Mouse (Mus musculus) forebrain, embryonic 10.5 days (tissue): ENCODE measurements around the gene Lix1l. TPM values are rescaled to one million over a fixed set of nuclear protein-coding genes. Genes with fewer than 3 reads are reported as not detected.

ENCODE experiments used
- DNase-seq: peaks from one replicate; pipeline ENCODE4 v3.0.0-alpha.2; 2017; ENCODE audit warnings: low spot score; ENCODE audit errors: extremely low spot score
- H3K27ac ChIP-seq: fragments of 300-500 bp; sonication (generic); 2 replicates; pipeline ENCODE4 v1.5.1; 2016; ENCODE audit warnings: mild to moderate bottlenecking
- H3K27me3 ChIP-seq: fragments of 300-500 bp; sonication (generic); 2 replicates; pipeline ENCODE4 v1.6.1; 2016; ENCODE audit warnings: mild to moderate bottlenecking; ENCODE audit not compliant: poor library complexity, severe bottlenecking
- H3K36me3 ChIP-seq: fragments of 300-500 bp; sonication (generic); replicated peaks from 2 replicates; pipeline ENCODE4 v1.6.1; 2016; ENCODE audit warnings: mild to moderate bottlenecking, moderate library complexity
- H3K4me1 ChIP-seq: fragments of 300-500 bp; sonication (generic); 2 replicates; pipeline ENCODE4 v1.6.1; 2016
- H3K4me3 ChIP-seq: fragments of 300-500 bp; sonication (generic); 2 replicates; pipeline ENCODE4 v1.5.1; 2016; ENCODE audit warnings: mild to moderate bottlenecking, moderate library complexity
- H3K9me3 ChIP-seq: fragments of 300-500 bp; sonication (generic); 2 replicates; pipeline ENCODE4 v1.6.1; 2016; ENCODE audit warnings: mild to moderate bottlenecking, moderate library complexity
- WGBS: fragments of 180-500 bp; shearing (Covaris S2); methylation state at CpG from one replicate; pipeline ENCODE4 v1.1.7; 2016; 5-methylcytosine and 5-hydroxymethylcytosine counted together
- polyA plus RNA-seq: library from polyadenylated mRNA; unstranded; fragments of >200 nt; fragmentation: Nextera tagmentation; extraction: Ambion mirVana; gene quantifications from 2 replicates; pipeline ENCODE4 v1.2.1, GENCODE M21; 2016

The Lix1l gene
- polyA plus RNA-seq, 1 experiment from 2014 or later: 3.2 TPM

DNA sequence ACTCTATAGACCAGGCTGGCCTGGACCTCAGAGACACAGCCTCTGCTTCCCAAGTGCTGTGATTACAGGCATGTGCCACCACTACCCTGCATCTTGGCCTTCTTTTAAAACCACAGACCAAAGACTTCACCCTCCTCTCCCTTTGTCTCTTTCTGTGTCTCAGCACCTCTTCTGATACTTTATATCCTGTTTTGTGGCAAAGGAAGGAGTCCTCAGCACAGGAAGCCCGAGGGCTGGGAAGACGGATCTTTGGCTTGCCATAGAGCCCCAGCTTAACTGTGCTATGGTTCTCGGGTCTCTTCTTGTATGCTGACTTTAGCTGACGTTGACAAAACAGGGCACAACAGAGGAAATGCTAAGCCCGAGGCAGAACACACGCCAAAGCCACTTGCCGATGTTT lies 30.3 kb upstream of the Lix1l start:
- H3K36me3 ChIP-seq: no peaks in the 10 kb centered on the region
- 78% methylated on average over 7 of the region's 7 CpGs for WGBS
- no peaks in the 10 kb centered on the region for H3K9me3 ChIP-seq
- H3K4me1 ChIP-seq: peaks cover 17% of the 10 kb centered on the region; the same call in 1 of the 2 replicates
- H3K27ac ChIP-seq: peak overlapping the region; percentile 54
- no peak for DNase-seq
- H3K4me3 ChIP-seq: no peak overlapping the region
- H3K27me3 ChIP-seq: no peaks in the 10 kb centered on the region

DNA sequence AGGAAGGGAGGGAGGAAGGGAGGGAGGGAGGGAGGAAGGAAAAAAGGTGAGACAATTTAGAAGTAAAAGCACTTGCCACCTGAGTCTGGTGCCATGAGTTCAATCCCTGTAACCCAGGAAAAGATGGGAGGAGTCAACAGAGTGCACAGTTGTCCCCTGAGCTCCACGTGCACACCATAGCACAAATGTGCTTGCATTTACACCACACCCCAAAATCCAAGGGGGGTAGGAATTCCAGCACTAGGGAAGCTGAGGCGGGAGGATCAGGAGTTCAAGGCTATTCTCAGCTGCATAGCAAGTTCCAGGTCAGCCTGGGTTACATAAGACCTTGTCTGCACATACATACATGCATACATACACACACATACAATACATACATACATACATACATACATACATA lies 29.6 kb upstream of the Lix1l start:
- Histone ChIP-seq H3K9me3 (no peaks in the 10 kb centered on the region), H3K4me3 (no peak overlapping the region), H3K4me1 (peaks cover 22% of the 10 kb centered on the region), H3K36me3 (no peaks in the 10 kb centered on the region), H3K27me3 (no peaks in the 10 kb centered on the region), H3K27ac (0 out of 2 replicates have a peak overlapping the region, but pooled peaks have one; percentile 8)
- 84% methylated on average over 2 of the region's 2 CpGs for whole genome bisulfite sequencing
- DNase-seq: no peak

DNA sequence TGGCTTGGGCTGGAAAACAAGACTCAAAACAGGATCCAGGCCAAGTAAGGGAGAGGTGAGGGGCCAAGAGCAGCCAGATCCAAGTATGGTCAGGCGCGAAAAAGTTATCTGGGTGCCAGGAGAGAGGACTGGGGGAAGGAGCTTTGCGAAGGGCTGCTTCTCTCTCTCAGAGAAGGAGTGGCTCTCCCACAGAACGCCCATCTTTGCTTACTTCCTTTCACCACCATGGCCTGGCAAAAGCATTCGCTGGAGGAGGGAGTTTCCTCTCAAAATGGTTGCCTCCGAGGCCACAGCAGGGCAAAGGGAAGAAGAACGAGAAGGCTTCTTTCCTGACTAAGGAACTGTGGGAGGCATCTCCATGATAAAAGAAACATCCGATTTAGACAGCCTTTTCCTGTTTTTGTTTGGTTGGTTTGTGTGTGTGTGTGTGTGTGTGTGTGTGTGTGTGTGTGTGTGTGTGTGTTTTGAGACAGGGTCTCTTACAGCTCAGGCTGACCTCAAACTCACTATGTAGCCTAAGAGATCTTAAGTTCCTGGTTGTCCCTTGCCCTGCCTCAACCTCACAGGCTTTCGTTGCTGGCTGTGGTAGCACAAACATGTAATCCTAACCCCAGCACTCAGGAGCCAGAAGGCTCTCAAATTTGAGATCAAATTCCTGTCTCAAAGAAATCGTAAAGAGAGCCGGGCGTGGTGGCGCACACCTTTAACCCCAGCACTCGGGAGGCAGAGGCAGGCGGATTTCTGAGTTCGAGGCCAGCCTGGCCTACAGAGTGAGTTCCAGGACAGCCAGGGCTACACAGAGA lies 28.9 kb upstream of the Lix1l start:
- no peak overlapping the region for H3K4me3 ChIP-seq
- H3K36me3 ChIP-seq: no peaks in the 10 kb centered on the region
- DNase-seq: no peak
- H3K9me3 ChIP-seq: no peaks in the 10 kb centered on the region
- peaks cover 30% of the 10 kb centered on the region for H3K4me1 ChIP-seq
- H3K27ac ChIP-seq: 0 out of 2 replicates have a peak overlapping the region, but pooled peaks have one; percentile 8
- WGBS: 85% methylated on average over 16 of the region's 16 CpGs
- no peaks in the 10 kb centered on the region for H3K27me3 ChIP-seq

DNA sequence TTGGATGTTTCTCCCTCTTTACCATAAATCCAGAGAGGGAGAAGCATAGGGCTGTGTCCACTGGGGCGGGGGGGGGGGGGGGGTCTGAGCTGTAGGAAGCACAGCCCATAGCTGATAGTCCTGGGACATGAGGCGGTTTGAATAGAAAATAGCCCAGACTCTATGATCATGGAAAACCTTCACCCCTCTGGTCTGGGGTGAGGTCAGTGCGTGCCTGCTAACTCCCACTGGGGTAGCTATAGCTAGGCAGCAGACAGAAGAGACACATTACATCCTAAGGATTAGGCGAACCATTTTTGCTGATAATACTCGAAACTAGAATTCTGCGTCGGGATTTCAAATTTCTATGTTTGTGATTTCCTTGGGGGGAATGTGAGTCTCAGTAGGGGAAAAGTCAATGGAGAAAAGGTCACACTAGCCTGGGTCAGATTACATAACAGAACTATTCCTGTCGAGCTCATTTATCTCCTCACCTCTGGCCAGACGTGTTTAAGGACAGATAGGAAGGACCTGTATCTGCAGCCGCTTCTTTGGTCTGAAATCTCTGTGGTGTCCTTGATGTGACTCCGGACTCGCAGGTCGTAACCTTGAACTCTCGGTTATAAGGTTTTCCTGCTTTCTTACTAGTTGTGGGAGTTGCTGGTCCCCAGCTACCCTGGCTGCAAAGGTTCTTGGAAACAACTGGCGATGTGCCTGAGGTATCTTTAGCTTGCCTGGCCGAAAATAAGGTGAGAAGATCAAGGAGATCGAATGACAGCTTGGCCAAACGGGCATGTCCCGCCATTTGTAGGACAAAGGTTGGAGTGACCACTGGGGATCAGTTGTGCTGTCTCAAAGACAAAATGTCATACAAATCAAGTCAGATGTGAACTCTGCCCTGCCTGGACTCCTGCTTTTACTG lies 27.1 kb upstream of the Lix1l start:
- Histone ChIP-seq H3K27ac (no peak overlapping the region), H3K36me3 (no peaks in the 10 kb centered on the region), H3K4me3 (no peak overlapping the region), H3K4me1 (peaks cover 38% of the 10 kb centered on the region), H3K27me3 (no peaks in the 10 kb centered on the region), H3K9me3 (no peaks in the 10 kb centered on the region)
- DNase-seq: no peak
- 88% methylated on average over 18 of the region's 19 CpGs for WGBS

DNA sequence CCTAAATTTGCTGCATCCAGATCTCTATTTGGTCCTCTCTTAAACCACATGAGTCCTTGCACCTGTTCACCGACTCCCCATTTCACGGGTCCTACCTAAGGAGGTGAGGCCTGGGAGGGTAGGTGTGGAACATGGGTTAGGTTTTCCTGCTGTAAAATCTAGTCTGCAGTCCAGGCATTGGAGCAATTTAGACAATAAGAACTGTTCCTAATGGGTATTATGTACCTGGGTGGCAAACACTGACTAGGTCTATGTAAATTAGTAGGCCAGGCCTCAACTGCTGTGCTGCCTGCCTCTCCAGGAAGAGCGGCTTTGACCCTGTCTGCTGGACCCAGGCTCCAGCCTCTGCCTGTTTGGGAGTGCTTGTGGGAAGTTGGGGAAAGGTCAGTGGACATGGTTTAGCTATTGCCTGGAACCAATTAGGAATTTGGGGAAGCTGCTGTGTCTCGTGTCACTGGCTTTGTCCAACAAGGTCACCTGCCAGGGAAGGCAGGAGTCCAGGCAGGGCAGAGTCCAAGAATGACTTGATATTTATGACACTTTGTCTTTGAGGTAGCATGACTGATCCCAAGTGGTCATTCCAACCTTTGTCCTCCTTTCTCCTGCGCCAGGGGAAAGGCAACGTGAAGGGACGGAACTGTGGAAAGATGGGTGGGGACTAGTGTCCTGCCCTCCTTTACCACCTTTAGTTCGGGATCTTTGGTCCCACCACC lies 25.5 kb upstream of the Lix1l start:
- H3K27ac ChIP-seq: 0 out of 2 replicates have a peak overlapping the region, but pooled peaks have one; percentile 11
- H3K4me1 ChIP-seq: peaks cover 40% of the 10 kb centered on the region

DNA sequence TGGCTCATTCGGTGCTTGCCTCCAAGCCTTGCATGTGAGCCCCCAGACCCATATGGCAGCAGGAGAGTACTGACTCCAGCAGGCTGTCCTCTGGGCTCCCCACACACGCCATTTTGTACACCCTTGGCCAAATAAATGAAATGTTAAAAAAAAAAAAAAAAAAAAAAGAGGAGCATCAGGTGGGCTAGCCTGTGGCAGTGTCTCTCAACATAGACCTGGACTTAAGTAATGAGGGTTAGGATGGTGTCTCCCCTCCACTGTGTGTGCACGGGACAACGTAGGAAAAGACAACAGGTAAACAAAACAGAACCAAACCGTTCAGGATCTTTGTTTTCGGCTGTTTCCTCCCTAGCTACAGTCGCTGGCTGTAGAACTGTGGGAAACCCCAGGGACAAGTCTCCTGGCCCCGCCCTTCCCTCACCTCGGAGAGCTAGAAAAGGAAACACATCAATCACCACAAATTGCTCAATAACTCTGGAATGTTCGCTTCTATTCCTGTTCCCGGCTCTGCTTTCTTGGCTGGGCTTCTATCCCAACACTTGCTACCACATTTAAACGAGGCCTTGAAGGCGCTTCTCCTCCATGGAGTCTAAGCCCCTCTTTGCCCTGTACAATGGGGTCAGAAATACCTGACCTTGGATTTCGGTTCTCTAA lies 24.8 kb upstream of the Lix1l start:
- H3K27me3 ChIP-seq: peaks cover 6% of the 10 kb centered on the region
- WGBS: 81% methylated on average over 14 of the region's 14 CpGs
- H3K4me3 ChIP-seq: peak overlapping the region; percentile 33
- no peaks in the 10 kb centered on the region for H3K9me3 ChIP-seq
- DNase-seq: no peak
- no peaks in the 10 kb centered on the region for H3K36me3 ChIP-seq
- H3K27ac ChIP-seq: peak overlapping the region; percentile 81
- peaks cover 47% of the 10 kb centered on the region for H3K4me1 ChIP-seq

More for the DNA sequence above, 25.5 kb upstream of the Lix1l start:
- Histone ChIP-seq H3K27me3 (no peaks in the 10 kb centered on the region; the same call in 1 of the 2 replicates), H3K36me3 (no peaks in the 10 kb centered on the region), H3K4me3 (no peak overlapping the region), H3K9me3 (no peaks in the 10 kb centered on the region)
- WGBS: 90% methylated on average over 8 of the region's 8 CpGs
- DNase-seq: no peak

DNA sequence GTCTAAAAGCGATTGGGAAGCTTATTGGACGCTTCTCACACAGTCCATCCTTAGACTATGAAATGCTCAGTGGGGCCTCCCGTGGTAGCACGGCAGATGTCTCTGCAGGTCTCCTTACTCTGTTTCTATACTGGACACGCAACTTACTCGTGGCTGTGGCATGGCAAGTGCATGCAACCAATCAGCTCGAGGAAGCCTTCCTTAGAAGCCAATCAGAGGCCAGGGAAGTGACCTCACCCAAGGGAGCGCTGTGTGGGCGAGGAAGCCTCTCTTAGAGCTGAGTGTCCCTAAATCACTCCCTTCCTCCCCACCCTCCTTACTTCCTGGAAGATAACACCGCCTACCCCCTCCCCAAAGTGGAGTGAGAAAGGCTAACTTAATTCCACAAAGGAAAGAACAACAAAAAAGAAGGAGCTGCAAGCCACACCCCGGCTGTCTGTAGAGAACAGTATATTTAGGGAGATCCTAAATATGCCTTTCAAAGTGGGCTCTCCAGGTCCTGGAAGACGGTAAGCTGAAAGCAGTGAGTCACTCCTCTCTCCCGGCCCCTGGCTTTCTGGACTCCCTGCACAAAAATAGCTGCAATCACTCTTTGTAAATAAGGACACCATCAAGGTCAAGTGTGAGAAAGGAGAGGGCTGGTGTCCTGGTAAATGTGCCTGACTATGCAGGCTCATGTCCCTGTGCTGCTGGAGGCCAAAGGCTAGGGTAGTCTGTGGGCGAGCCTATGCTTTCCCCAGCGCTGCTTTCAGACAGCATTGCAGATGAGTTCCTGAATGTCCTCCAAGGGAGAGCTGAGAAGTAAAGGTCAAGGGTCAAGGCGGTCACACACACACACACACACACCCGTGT lies 24.0 kb upstream of the Lix1l start, which contains the start of gene Gm16253:
TSS of gene Gm16253 (plus strand) at position 295 of the 852 bp plus-strand sequence.
- Histone ChIP-seq H3K4me3 (peak within 1 kb of the TSS; percentile 33), H3K27ac (peak within 1 kb of the TSS; percentile 81), H3K27me3 (peaks cover 13% of the 10 kb centered on the region), H3K36me3 (no peaks in the 10 kb centered on the region), H3K4me1 (peaks cover 48% of the 10 kb centered on the region), H3K9me3 (no peaks in the 10 kb centered on the region)
- WGBS: 47% methylated on average over 17 of the region's 17 CpGs
- peak; percentile 78 for DNase-seq

DNA sequence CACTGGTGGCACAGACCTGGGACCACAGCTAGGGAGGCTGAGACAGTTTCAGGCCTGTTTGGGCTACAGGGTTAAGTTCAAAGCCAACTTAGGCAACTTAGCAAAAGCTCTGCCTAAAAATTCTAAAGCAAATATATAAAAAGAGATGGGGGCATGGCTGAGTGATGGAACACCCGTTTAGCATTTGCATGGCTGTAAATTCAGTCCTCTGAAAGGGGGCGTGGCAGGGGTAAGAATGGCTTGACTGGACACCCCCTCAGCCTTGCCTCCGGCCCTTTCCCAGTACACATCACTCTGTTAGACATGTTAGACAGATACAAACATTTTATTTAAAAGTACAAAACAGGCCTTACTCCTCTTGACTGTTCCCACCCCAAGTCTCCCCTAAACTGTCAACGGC lies 23.4 kb upstream of the Lix1l start:
- Histone ChIP-seq H3K4me1 (peaks cover 48% of the 10 kb centered on the region), H3K4me3 (no peak overlapping the region)

DNA sequence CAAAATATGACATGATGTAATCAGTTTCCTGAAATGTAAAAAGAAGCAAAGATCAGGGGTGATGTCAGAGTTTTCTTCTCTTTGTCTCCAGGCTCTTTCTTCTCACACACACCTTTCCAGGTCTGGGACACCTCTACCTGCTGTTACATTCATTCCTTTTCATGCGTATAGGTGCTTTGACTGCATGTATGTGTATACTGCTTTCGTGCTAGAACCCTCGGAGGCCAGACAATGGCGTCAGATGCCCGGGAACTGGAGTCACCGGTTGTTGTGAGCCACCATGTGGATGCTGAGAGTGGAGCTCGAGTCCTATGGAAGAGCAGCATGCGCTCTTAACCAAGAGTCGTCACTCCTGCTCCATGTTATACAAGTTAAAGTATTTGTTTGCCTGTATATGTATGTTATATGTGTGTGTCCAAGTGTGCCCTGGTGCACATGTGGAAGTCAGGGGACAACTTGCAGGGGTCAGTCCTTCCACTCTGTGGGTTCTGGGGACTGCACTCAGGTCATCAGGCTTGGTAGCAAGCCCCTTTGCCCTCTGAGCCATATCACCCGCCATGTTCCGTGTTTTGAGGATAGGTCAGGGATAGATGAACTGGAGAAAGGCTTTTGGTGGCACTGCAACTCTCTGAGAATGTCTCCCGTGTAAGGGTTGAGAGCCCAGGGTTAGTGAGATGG lies 22.2 kb upstream of the Lix1l start:
- Histone ChIP-seq H3K9me3 (no peaks in the 10 kb centered on the region), H3K27ac (no peak overlapping the region), H3K4me1 (peaks cover 48% of the 10 kb centered on the region), H3K4me3 (no peak overlapping the region), H3K27me3 (peaks cover 17% of the 10 kb centered on the region), H3K36me3 (no peaks in the 10 kb centered on the region)
- WGBS: 80% methylated on average over 12 of the region's 12 CpGs
- DNase-seq: no peak

More for the DNA sequence above, 23.4 kb upstream of the Lix1l start:
- peaks cover 17% of the 10 kb centered on the region for H3K27me3 ChIP-seq
- WGBS: 89% methylated on average over 4 of the region's 4 CpGs
- peak overlapping the region; percentile 81 for H3K27ac ChIP-seq
- DNase-seq: no peak
- no peaks in the 10 kb centered on the region for H3K9me3 ChIP-seq
- no peaks in the 10 kb centered on the region for H3K36me3 ChIP-seq

DNA sequence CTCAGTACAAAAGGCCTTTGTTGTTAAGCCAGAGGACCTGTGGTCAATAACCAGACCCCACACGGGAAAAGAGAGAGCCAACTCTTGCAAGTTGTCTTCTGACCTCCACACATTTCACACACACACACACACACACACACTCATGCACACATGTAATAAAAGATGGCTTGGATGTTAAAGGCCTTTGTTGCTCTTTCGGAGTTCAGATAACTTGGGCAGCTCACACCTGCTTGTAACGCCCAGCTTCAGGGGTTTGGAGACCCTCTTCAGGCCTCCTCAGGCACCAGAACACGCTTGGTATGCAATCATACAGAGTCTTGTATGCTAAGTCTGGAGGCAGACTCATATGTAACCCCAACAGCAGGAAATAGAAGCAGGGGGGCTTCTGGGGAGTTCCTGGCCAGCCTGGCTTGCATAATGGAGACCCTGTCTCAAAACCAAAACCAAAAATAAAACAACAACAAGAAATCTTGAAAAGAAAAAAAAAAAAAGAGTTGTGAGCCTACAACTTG lies 21.7 kb upstream of the Lix1l start:
- H3K27ac ChIP-seq: no peak overlapping the region
- H3K9me3 ChIP-seq: no peaks in the 10 kb centered on the region
- 78% methylated on average over 4 of the region's 4 CpGs for WGBS
- DNase-seq: no peak
- no peaks in the 10 kb centered on the region for H3K36me3 ChIP-seq
- H3K4me1 ChIP-seq: peaks cover 43% of the 10 kb centered on the region
- peaks cover 17% of the 10 kb centered on the region for H3K27me3 ChIP-seq
- no peak overlapping the region for H3K4me3 ChIP-seq
